Mouse (Mus musculus) G1E (cell line): ENCODE data around the gene Vps4b. TPM values are rescaled to one million over a fixed set of nuclear protein-coding genes. Genes with fewer than 3 reads are reported as not detected.

Source experiments
- ATAC-seq: 2 replicates; pipeline ENCODE4 v1.8.0; 2016; ENCODE audit warnings: mild to moderate bottlenecking; ENCODE audit not compliant: insufficient number of reproducible peaks, poor library complexity, low FRiP score, severe bottlenecking; ENCODE audit errors: extremely low read depth
- DNase-seq: peaks from one replicate; pipeline ENCODE4 v3.0.0; 2012; ENCODE audit warnings: low spot score
- H3K27me3 ChIP-seq: 2 replicates; pipeline ENCODE4 v1.6.1; 2012; ENCODE audit warnings: mild to moderate bottlenecking, low read length, inconsistent platforms; ENCODE audit not compliant: insufficient read depth
- H3K36me3 ChIP-seq: replicated peaks from 2 replicates; pipeline ENCODE3; 2012; ENCODE audit warnings: mild to moderate bottlenecking, inconsistent platforms
- H3K4me1 ChIP-seq: 2 replicates; pipeline ENCODE4 v1.6.1; 2012; ENCODE audit warnings: low read depth, low read length, inconsistent platforms, mixed read lengths; ENCODE audit not compliant: insufficient read depth
- H3K4me3 ChIP-seq: 2 replicates; pipeline ENCODE4 v1.5.1; 2012; ENCODE audit warnings: low read depth, mild to moderate bottlenecking, inconsistent platforms, low read length, moderate library complexity, mixed read lengths
- H3K9me3 ChIP-seq: replicated peaks from 2 replicates; pipeline ENCODE4 v1.6.1; 2012; ENCODE audit warnings: inconsistent platforms
- CTCF ChIP-seq: IDR thresholded peaks from 2 replicates; pipeline ENCODE4 v1.5.1; 2012; ENCODE audit warnings: low read depth, low read length, inconsistent platforms, mixed read lengths
- GATA1 ChIP-seq: IDR thresholded peaks from 2 replicates; pipeline ENCODE4 v1.6.1; 2012; ENCODE audit warnings: borderline replicate concordance, low read length, inconsistent platforms, mixed read lengths
- GATA2 ChIP-seq: IDR thresholded peaks from 2 replicates; pipeline ENCODE4 v1.6.1; 2012; ENCODE audit warnings: low read depth, low read length, inconsistent platforms, borderline replicate concordance
- POLR2AphosphoS5 ChIP-seq: IDR thresholded peaks from 2 replicates; pipeline ENCODE4 v1.6.1; 2012; ENCODE audit warnings: low read depth, low read length, inconsistent platforms; ENCODE audit not compliant: insufficient replicate concordance
- TAL1 ChIP-seq: conservative IDR thresholded peaks from 2 replicates; pipeline ENCODE4 v1.6.1; 2012; ENCODE audit warnings: low read depth, low read length, inconsistent platforms, mixed read lengths
- polyA plus RNA-seq: library from polyadenylated mRNA; stranded (reverse); fragments of >175 nt; gene quantifications from 2 replicates; pipeline ENCODE4 v1.2.3, GENCODE M21; 2012
- total RNA-seq, 2 experiments: library from RNA; stranded (forward) in 1 of 2; stranded (reverse) in 1 of 2; fragments of 200-1000 nt in 1 of 2; fragments of >200 nt in 1 of 2; fragmentation: Nextera tagmentation in 1 of 2; gene quantifications; 2 replicates each; pipeline ENCODE4 v1.2.3; 2014 to 2017

Vps4b gene
- total and polyA plus RNA-seq, 3 experiments: 51.7 to 219 (median 174) TPM

GRCm38 (mm10) chr1:106716141-106716540, 80.4 kb downstream of the Vps4b start:
- H3K4me3 ChIP-seq: no peak overlapping the region
- TF ChIP-seq POLR2AphosphoS5: no peak
- TF ChIP-seq GATA1: no peak
- TF ChIP-seq CTCF: no peak
- TF ChIP-seq TAL1: no peak
- no peak for TF ChIP-seq GATA2
- H3K27me3 ChIP-seq: peaks cover 15% of the 10 kb centered on the region; the same call in 1 of the 2 replicates
- ATAC-seq: no peak
- H3K9me3 ChIP-seq: peaks cover 3% of the 10 kb centered on the region
- DNase-seq: no peak
- peaks cover 40% of the 10 kb centered on the region for H3K4me1 ChIP-seq
- H3K36me3 ChIP-seq: peaks cover 5% of the 10 kb centered on the region

GRCm38 (mm10) chr1:106715111-106716083, 81.1 kb downstream of the Vps4b start:
- DNase-seq (no peak), ATAC-seq (peak; percentile 29; the same call in 1 of the 2 replicates)
- peaks cover 15% of the 10 kb centered on the region; the same call in 1 of the 2 replicates for H3K27me3 ChIP-seq
- peaks cover 3% of the 10 kb centered on the region for H3K9me3 ChIP-seq
- H3K4me3 ChIP-seq: no peak overlapping the region
- H3K36me3 ChIP-seq: peaks cover 5% of the 10 kb centered on the region
- TF ChIP-seq TAL1: 0 out of 2 replicates have a peak, but pooled peaks have one; percentile 12
- no peak for TF ChIP-seq GATA2
- no peak for TF ChIP-seq GATA1
- H3K4me1 ChIP-seq: peaks cover 40% of the 10 kb centered on the region

GRCm38 (mm10) chr1:106714530-106714981, 82.0 kb downstream of the Vps4b start:
- peaks cover 5% of the 10 kb centered on the region for H3K36me3 ChIP-seq
- H3K9me3 ChIP-seq: peaks cover 3% of the 10 kb centered on the region
- ATAC-seq (peak; percentile 10), DNase-seq (no peak)
- TF ChIP-seq GATA1: no peak
- TF ChIP-seq TAL1: no peak
- no peak for TF ChIP-seq GATA2
- TF ChIP-seq CTCF: no peak
- no peak for TF ChIP-seq POLR2AphosphoS5
- peak overlapping the region; percentile 77 for H3K4me3 ChIP-seq
- H3K4me1 ChIP-seq: peaks cover 45% of the 10 kb centered on the region
- peaks cover 15% of the 10 kb centered on the region; the same call in 1 of the 2 replicates for H3K27me3 ChIP-seq

Other genes starting within 250 kb of the Vps4b start
- 2.9 and 4.1 TPM in 2 replicates for gene Bcl2, start 82.5 kb downstream of the Vps4b start, total RNA-seq (2014; fragmentation: Nextera tagmentation)
- gene Bcl2, start 82.5 kb downstream of the Vps4b start, total RNA-seq (2017): 4.2 and 4.9 TPM in 2 replicates
- 0.98 and 1.2 TPM in 2 replicates for gene Bcl2, start 82.5 kb downstream of the Vps4b start, polyA plus RNA-seq
- gene Kdsr, start 37.0 kb downstream of the Vps4b start, total RNA-seq (2014; fragmentation: Nextera tagmentation): 15.7 and 27.1 TPM in 2 replicates
- 63.9 TPM in 2 replicates for gene Kdsr, start 37.0 kb downstream of the Vps4b start, total RNA-seq (2017)
- gene Kdsr, start 37.0 kb downstream of the Vps4b start, polyA plus RNA-seq: 5.9 and 9.3 TPM in 2 replicates
- gene Serpinb5, start 64.4 kb upstream of the Vps4b start, total RNA-seq (2014; fragmentation: Nextera tagmentation): not detected in 2 replicates
- 0.06 and 0.16 TPM in 2 replicates for gene Serpinb5, start 64.4 kb upstream of the Vps4b start, total RNA-seq (2017)
- gene Serpinb5, start 64.4 kb upstream of the Vps4b start, polyA plus RNA-seq: not detected in 2 replicates
- gene Serpinb12, start 137.7 kb upstream of the Vps4b start, total RNA-seq (2014; fragmentation: Nextera tagmentation): not detected in 2 replicates
- gene Serpinb12, start 137.7 kb upstream of the Vps4b start, total RNA-seq (2017): 0.06 and 0.11 TPM in 2 replicates
- not detected in 2 replicates for gene Serpinb12, start 137.7 kb upstream of the Vps4b start, polyA plus RNA-seq
- not detected in 2 replicates for gene Serpinb13, start 184.3 kb upstream of the Vps4b start, total RNA-seq (2014; fragmentation: Nextera tagmentation)
- not detected in 2 replicates for gene Serpinb13, start 184.3 kb upstream of the Vps4b start, total RNA-seq (2017)
- not detected in 2 replicates for gene Serpinb13, start 184.3 kb upstream of the Vps4b start, polyA plus RNA-seq